Mouse (Mus musculus) T-helper 17 cell (primary cell): ENCODE measurements around the gene Uqcc1.
"Not testable (repeated sequence)": the region's sequence is repeated elsewhere in the genome, so short reads cannot be mapped to it uniquely, and the experiment has no call there.

Experiments
- in situ Hi-C, 2 experiments: fragments of 300-600 bp; cut with MboI, MseI; formaldehyde crosslinking; loops; 1 replicate in 1 of 2; 2 replicates in 1 of 2; pipeline ENCODE4 v1.15.1; 2025; ENCODE audit warnings: high pct_unique_total_duplicates in 2 of 2

Uqcc1 gene

GRCm38 (mm10) chr2:155939897-155940529 is 9.9 kb upstream of the Uqcc1 start:
- in situ Hi-C loops: loop anchor here (5.0 kb wide), 1 partner anchor 88 kb away; no protein-coding TSS in a partner anchor

- in situ Hi-C loops: no loop called here
Measured at GRCm38 (mm10) chr2:155928711-155929345, 1.3 kb downstream of the Uqcc1 start.

DNA sequence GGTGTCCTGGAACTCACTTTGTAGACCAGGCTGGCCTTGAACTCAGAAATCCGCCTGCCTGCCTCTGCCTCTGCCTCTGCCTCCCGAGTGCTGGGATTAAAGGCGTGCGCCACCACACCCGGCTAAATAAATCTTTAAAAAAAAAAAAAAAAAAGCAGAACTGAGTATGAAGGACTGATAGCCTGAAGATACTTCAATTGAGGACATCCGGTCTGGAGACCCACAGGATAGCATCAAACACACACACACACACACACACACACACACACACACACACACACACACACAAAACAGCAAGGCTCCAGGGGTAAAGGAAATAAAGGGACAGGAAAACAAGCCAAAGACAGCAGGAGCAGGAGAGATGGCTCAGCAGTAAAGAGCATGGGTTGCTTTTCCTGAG is 4.9 kb downstream of the Uqcc1 start:
- in situ Hi-C loops: not testable (repeated sequence)

DNA sequence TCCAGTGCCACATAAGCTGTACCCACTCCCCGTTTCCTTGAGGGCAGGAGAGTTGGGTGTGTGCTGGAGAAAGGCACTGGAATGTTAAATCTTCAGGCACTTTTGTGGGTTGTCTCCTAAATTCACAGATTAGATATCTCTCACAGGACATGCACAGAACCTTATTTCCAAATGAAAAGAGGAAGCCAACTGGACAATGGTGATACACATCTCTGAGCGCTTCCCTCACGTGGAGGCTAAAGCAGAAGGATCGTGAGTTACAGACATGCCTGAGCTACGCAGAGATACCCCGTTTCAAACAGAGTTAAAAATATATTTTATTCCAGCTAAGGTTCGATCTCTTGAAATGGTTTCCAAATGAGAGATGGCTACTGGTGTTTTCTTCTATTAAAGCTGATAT is 7.0 kb downstream of the Uqcc1 start:
- in situ Hi-C loops: no loop called here

DNA sequence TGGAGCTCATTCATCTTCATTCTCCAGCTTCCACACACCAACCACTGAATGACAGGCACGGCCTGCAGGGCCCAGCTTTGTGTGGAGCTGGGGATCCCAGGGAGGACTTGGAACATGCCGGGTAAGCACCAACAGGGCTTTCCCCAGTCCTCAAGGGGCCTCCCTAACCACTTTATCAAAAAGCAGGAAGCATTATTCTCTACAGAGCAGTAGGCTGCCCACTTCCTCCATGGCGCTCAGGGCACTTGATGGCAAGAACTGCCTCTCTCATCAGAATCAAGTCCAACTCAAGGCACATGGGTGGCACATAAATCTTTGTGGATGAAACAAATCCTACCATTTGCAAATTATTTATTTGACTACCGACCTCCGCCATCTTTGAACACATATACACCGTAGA is 15.4 kb downstream of the Uqcc1 start:
- in situ Hi-C loops: no loop called here

- in situ Hi-C loops: no loop called here
Measured at GRCm38 (mm10) chr2:155903632-155904008, 26.5 kb downstream of the Uqcc1 start.

- in situ Hi-C loops: no loop called here
Measured at GRCm38 (mm10) chr2:155902989-155903631, 27.0 kb downstream of the Uqcc1 start.

DNA sequence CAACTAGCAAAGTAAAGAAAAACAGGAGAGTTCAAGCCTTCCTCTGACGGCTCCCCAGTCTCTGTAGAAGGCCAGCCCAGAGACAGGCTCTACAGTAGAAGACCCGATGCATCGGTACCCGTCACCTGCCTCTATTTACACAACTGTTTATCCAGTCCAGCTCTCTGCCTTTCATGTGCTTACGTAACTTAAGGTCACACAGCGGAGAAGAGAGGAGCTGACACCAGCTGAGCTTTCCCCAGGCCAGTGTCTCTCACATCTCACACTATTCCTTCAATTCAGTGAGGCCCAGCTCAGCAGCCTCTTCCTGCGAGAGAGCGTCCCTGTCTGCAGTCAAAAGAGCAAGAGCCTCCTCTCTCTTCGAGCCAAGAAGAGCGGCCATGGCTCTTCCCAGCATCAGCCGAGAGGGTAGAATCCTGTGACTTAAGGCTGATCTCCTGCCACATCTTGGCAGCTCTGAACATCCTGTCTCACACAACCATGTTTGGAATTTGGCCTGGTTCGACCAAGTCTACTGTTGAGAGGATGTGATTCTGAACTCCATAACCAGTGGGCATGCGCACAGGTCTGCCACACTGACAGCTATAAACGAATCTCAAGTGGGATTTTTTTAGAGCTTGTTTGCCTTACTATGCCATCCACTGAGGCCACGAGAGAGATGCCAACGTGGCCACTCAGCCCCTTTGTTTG is 34.9 kb downstream of the Uqcc1 start:
- in situ Hi-C loops: no loop called here

DNA sequence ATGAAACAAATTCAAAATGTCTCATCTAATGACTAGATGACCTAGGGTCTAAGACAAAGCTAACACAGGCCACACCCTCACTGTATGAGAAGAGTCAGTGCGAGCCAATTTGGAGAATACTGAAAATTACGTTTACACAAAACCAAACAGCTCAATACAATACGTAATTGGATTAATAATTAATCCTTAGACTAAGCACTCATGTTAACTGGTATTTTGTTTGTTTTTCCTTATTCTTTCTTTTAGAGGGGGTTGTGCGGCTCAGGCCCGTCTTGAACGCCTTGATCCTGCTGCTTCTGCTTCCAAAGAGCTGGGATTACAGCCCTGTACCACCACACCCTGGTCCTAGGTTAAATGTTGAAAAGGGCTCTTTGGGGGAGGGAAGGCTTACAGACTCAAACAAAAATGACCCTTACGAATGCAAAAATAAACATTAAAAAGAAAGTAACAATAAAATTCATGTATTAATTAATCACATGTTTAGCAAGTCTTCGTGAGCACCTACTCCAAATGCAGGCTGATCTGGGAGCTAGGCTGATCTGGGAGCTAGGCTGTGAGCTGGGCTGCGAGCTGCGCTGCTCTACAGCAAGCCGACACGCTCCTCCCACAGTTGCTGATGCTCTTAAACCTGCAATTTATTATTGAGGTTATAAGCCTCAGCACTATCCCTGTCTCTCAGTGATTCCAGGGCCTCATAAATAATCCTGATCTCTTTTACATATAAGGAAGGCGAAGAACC is 35.6 kb downstream of the Uqcc1 start:
- in situ Hi-C loops: no loop called here

GRCm38 (mm10) chr2:155886776-155887175 is 43.3 kb downstream of the Uqcc1 start:
- in situ Hi-C loops: no loop called here

GRCm38 (mm10) chr2:155885271-155885697 is 44.8 kb downstream of the Uqcc1 start:
- in situ Hi-C loops: no loop called here

- in situ Hi-C loops: no loop called here
Measured at GRCm38 (mm10) chr2:155882087-155882486, 48.0 kb downstream of the Uqcc1 start.

- in situ Hi-C loops: no loop called here
Measured at GRCm38 (mm10) chr2:155878964-155879876, 50.9 kb downstream of the Uqcc1 start.

- in situ Hi-C loops: no loop called here
Measured at GRCm38 (mm10) chr2:155873636-155874035, 56.5 kb downstream of the Uqcc1 start.

- in situ Hi-C loops: no loop called here
Measured at GRCm38 (mm10) chr2:155872930-155873507, 57.1 kb downstream of the Uqcc1 start.

- in situ Hi-C loops: no loop called here
Measured at GRCm38 (mm10) chr2:155872486-155872885, 57.6 kb downstream of the Uqcc1 start.

- in situ Hi-C loops: no loop called here
Measured at GRCm38 (mm10) chr2:155869772-155870171, 60.3 kb downstream of the Uqcc1 start.

DNA sequence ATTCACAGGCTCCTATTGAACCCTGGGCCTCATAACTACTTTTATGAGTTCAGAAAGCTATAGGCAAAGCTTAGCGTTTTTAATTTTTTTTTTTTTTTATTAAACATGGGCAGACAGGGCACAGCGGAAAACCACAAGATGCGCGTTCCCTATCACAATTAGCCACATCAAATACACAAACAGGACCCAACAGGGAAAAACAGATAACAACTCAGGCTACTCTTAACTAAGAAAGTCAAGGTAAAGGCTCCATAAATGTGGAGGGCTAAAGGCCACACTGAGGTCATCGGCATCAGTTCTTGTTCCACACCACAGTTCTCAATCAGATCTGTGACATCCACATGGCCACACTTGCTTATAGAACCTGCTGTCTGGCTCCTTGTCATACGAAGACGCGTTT is 61.8 kb downstream of the Uqcc1 start:
- in situ Hi-C loops: no loop called here

DNA sequence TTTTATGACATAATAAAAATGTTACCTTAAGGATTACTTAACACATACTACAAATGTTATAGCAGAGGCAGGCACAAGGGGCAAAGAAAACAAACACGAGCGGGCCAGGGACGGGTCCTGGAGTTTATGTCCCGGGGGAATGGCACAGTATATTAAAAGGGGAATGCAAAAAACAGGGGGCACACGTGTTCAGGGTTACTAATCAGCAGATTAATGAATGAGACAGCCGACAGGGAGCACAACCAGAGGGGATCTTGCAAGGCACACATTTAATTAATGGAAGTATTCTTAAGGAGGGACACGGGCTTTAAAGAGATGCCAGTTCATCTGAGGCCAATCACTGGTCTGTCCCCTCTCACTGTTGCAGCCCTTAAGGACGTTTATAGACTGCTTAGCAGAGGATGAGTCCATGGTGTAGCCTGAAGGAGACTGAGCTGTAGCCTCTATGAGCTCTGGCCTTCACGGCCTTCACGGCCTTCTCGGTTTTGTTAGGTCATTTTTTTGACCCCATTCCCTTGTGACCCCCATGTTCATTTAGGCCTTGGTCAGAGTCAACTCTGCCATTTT is 66.7 kb downstream of the Uqcc1 start:
- in situ Hi-C loops: no loop called here
